Mouse (Mus musculus): Measurements from ENCODE around the gene Atxn1.

- no peak for TF ChIP-seq TAL1 (conservative IDR thresholded peaks at IDR 0.05; ENCODE audit: low read depth, low read length)
- TF ChIP-seq CTCF (IDR thresholded peaks at IDR 0.05; ENCODE audit: low read depth, low read length) = no peak
- TF ChIP-seq POLR2AphosphoS5 (IDR thresholded peaks at IDR 0.05; ENCODE audit: insufficient replicate concordance, low read depth, low read length) = no peak
These were observed 137.7 kb downstream of the Atxn1 start for GRCm38 (mm10) chr13:45827046-45827596.
